Mouse (Mus musculus) liver, embryonic 14.5 days (tissue): ENCODE results near the gene Cd93.

ENCODE experiments used
- CTCF ChIP-seq: IDR thresholded peaks from 2 replicates; pipeline ENCODE4 v1.5.1; 2016; ENCODE audit warnings: antibody characterized with exemption, low read depth, control low read depth
- EP300 ChIP-seq: IDR thresholded peaks from 2 replicates; pipeline ENCODE4 v1.6.1; 2016; ENCODE audit warnings: antibody characterized with exemption, low read depth

GRCm38 (mm10) chr2:148467921-148468440 is 24.6 kb upstream of the Cd93 start:
- no peak for TF ChIP-seq CTCF
- TF ChIP-seq EP300 = no peak
